Mouse (Mus musculus): Measurements from ENCODE around the gene Rho. TPM values are rescaled to one million over a fixed set of nuclear protein-coding genes. Genes with fewer than 3 reads are reported as not detected.

Rho gene
- total and polyA plus RNA-seq, 2 experiments from 2014 or later = 0.08 to 0.37 TPM

- ATAC-seq = no peak
- Histone ChIP-seq H3K4me2 (ENCODE audit: low read depth, low read length) (no peak overlapping the region), H3K4me3 (ENCODE audit: low read length) (no peak overlapping the region), H3K27me3 (ENCODE audit: insufficient read depth, low read length) (no peaks in the 10 kb centered on the region), H3K9me3 (ENCODE audit: low read length) (no peaks in the 10 kb centered on the region), H3K4me1 (ENCODE audit: insufficient read depth, low read length) (peaks cover 10% of the 10 kb centered on the region; the same call in 1 of the 2 replicates), H3K9ac (replicated peaks; ENCODE audit: low read length) (no peak overlapping the region), H3K27ac (no peak overlapping the region), H3K36me3 (ENCODE audit: insufficient read depth, low read length) (no peaks in the 10 kb centered on the region)
- no peak for DNase-seq (ENCODE audit: low spot score)
- no peak for TF ChIP-seq CTCF (IDR thresholded peaks at IDR 0.05; ENCODE audit: low read depth)
- WGBS = 63% methylated on average over 6 of the region's 6 CpGs
These were observed 6.7 kb upstream of the Rho start for GRCm38 (mm10) chr6:115924829-115925228.

GRCm38 (mm10) chr6:115926416-115926815 lies 5.1 kb upstream of the Rho start:
- no peak overlapping the region for H3K4me3 ChIP-seq (ENCODE audit: low read length)
- no peak overlapping the region for H3K9ac ChIP-seq (replicated peaks; ENCODE audit: low read length)
- H3K27ac ChIP-seq = peak overlapping the region; percentile 26; the same call in 1 of the 2 replicates
- H3K4me2 ChIP-seq (ENCODE audit: low read depth, low read length) = no peak overlapping the region
- H3K4me1 ChIP-seq (ENCODE audit: insufficient read depth, low read length) = peaks cover 10% of the 10 kb centered on the region; the same call in 1 of the 2 replicates
- H3K27me3 ChIP-seq (ENCODE audit: insufficient read depth, low read length) = no peaks in the 10 kb centered on the region
- WGBS = 51% methylated on average over 10 of the region's 10 CpGs
- ATAC-seq = no peak
- no peak for DNase-seq (ENCODE audit: low spot score)
- no peaks in the 10 kb centered on the region for H3K9me3 ChIP-seq (ENCODE audit: low read length)
- no peaks in the 10 kb centered on the region for H3K36me3 ChIP-seq (ENCODE audit: insufficient read depth, low read length)
- no peak for TF ChIP-seq CTCF (IDR thresholded peaks at IDR 0.05; ENCODE audit: low read depth)

GRCm38 (mm10) chr6:115927292-115928242 lies 4.0 kb upstream of the Rho start:
- DNase-seq (ENCODE audit: low spot score) = peak; percentile 32
- Histone ChIP-seq H3K9me3 (ENCODE audit: low read length) (no peaks in the 10 kb centered on the region), H3K4me3 (ENCODE audit: low read length) (no peak overlapping the region), H3K4me2 (ENCODE audit: low read depth, low read length) (no peak overlapping the region), H3K9ac (replicated peaks; ENCODE audit: low read length) (no peak overlapping the region), H3K36me3 (ENCODE audit: insufficient read depth, low read length) (no peaks in the 10 kb centered on the region), H3K27me3 (ENCODE audit: insufficient read depth, low read length) (no peaks in the 10 kb centered on the region), H3K27ac (0 out of 2 replicates have a peak overlapping the region, but pooled peaks have one; percentile 0), H3K4me1 (ENCODE audit: insufficient read depth, low read length) (peaks cover 10% of the 10 kb centered on the region; the same call in 1 of the 2 replicates)
- ATAC-seq = 0 out of 2 replicates have a peak, but pooled peaks have one; percentile 13
- 39% methylated on average over 10 of the region's 10 CpGs for WGBS
- TF ChIP-seq CTCF (IDR thresholded peaks at IDR 0.05; ENCODE audit: low read depth) = no peak

- Histone ChIP-seq H3K27me3 (ENCODE audit: insufficient read depth, low read length) (no peaks in the 10 kb centered on the region), H3K9me3 (ENCODE audit: low read length) (no peaks in the 10 kb centered on the region), H3K4me2 (ENCODE audit: low read depth, low read length) (no peak overlapping the region), H3K4me1 (ENCODE audit: insufficient read depth, low read length) (peaks cover 10% of the 10 kb centered on the region; the same call in 1 of the 2 replicates), H3K36me3 (ENCODE audit: insufficient read depth, low read length) (no peaks in the 10 kb centered on the region), H3K4me3 (ENCODE audit: low read length) (no peak overlapping the region), H3K27ac (no peak overlapping the region), H3K9ac (replicated peaks; ENCODE audit: low read length) (no peak overlapping the region)
- ATAC-seq (no peak), DNase-seq (ENCODE audit: low spot score) (no peak)
- 65% methylated on average over 5 of the region's 5 CpGs for WGBS
- TF ChIP-seq CTCF (IDR thresholded peaks at IDR 0.05; ENCODE audit: low read depth) = no peak
These were observed 1.5 kb upstream of the Rho start for GRCm38 (mm10) chr6:115930018-115930417.

GRCm38 (mm10) chr6:115932391-115932790 lies 843 bp downstream of the Rho start:
- H3K9ac ChIP-seq (replicated peaks; ENCODE audit: low read length) = no peak overlapping the region
- no peaks in the 10 kb centered on the region for H3K36me3 ChIP-seq (ENCODE audit: insufficient read depth, low read length)
- no peak for TF ChIP-seq CTCF (IDR thresholded peaks at IDR 0.05; ENCODE audit: low read depth)
- no peaks in the 10 kb centered on the region for H3K9me3 ChIP-seq (ENCODE audit: low read length)
- DNase-seq (ENCODE audit: low spot score) (no peak), ATAC-seq (no peak)
- 94% methylated on average over 3 of the region's 3 CpGs for WGBS
- peaks cover 5% of the 10 kb centered on the region; the same call in 1 of the 2 replicates for H3K4me1 ChIP-seq (ENCODE audit: insufficient read depth, low read length)
- no peaks in the 10 kb centered on the region for H3K27me3 ChIP-seq (ENCODE audit: insufficient read depth, low read length)
- no peak overlapping the region for H3K4me3 ChIP-seq (ENCODE audit: low read length)
- no peak overlapping the region for H3K4me2 ChIP-seq (ENCODE audit: low read depth, low read length)
- no peak overlapping the region for H3K27ac ChIP-seq

GRCm38 (mm10) chr6:115935544-115935943 lies 4.0 kb downstream of the Rho start:
- Histone ChIP-seq H3K9me3 (ENCODE audit: low read length) (no peaks in the 10 kb centered on the region), H3K9ac (replicated peaks; ENCODE audit: low read length) (no peak overlapping the region), H3K27ac (no peak overlapping the region), H3K27me3 (ENCODE audit: insufficient read depth, low read length) (no peaks in the 10 kb centered on the region), H3K36me3 (ENCODE audit: insufficient read depth, low read length) (no peaks in the 10 kb centered on the region), H3K4me3 (ENCODE audit: low read length) (no peak overlapping the region), H3K4me2 (ENCODE audit: low read depth, low read length) (no peak overlapping the region), H3K4me1 (ENCODE audit: insufficient read depth, low read length) (no peaks in the 10 kb centered on the region)
- no peak for DNase-seq (ENCODE audit: low spot score)
- WGBS = 72% methylated on average over 8 of the region's 8 CpGs
- no peak for TF ChIP-seq CTCF (IDR thresholded peaks at IDR 0.05; ENCODE audit: low read depth)
- no peak for ATAC-seq

- WGBS = 81% methylated on average over 2 of the region's 2 CpGs
- no peaks in the 10 kb centered on the region for H3K36me3 ChIP-seq (ENCODE audit: insufficient read depth, low read length)
- no peak overlapping the region for H3K27ac ChIP-seq
- H3K4me3 ChIP-seq (ENCODE audit: low read length) = no peak overlapping the region
- H3K9ac ChIP-seq (replicated peaks; ENCODE audit: low read length) = no peak overlapping the region
- H3K4me1 ChIP-seq (ENCODE audit: insufficient read depth, low read length) = no peaks in the 10 kb centered on the region
- no peaks in the 10 kb centered on the region for H3K27me3 ChIP-seq (ENCODE audit: insufficient read depth, low read length)
- no peak overlapping the region for H3K4me2 ChIP-seq (ENCODE audit: low read depth, low read length)
- H3K9me3 ChIP-seq (ENCODE audit: low read length) = no peaks in the 10 kb centered on the region
- DNase-seq (ENCODE audit: low spot score) (no peak), ATAC-seq (no peak)
- no peak for TF ChIP-seq CTCF (IDR thresholded peaks at IDR 0.05; ENCODE audit: low read depth)
These were observed 6.5 kb downstream of the Rho start for GRCm38 (mm10) chr6:115938011-115938410.

Data from hindbrain, postnatal 0 days (tissue).